Mouse (Mus musculus) limb, embryonic 14.5 days (tissue): ENCODE measurements around the gene Atrnl1. TPM values are rescaled to one million over a fixed set of nuclear protein-coding genes. Genes with fewer than 3 reads are reported as not detected.
A peak's percentile ranks its signal among the peaks of the same experiment; 100 is the strongest.

Source experiments
- ATAC-seq: fragments of 200-750 bp; cut with Nextera tagmentation; 2 replicates; pipeline ENCODE4 v1.8.0; 2017; ENCODE audit warnings: low read depth, moderate number of reproducible peaks, moderate TSS enrichment; ENCODE audit not compliant: low FRiP score
- DNase-seq: peaks from one replicate; pipeline ENCODE4 v3.0.0-alpha.2; 2015; ENCODE audit warnings: low spot score
- H3K27ac ChIP-seq: fragments of 300-500 bp; sonication (generic); replicated peaks from 2 replicates; pipeline ENCODE4 v1.5.1; 2014; ENCODE audit warnings: low read depth, mild to moderate bottlenecking, low read length, moderate library complexity, mixed read lengths
- H3K27me3 ChIP-seq: fragments of 300-500 bp; sonication (generic); 2 replicates; pipeline ENCODE4 v1.6.1; 2014; ENCODE audit warnings: low read length, mixed read lengths; ENCODE audit not compliant: control insufficient read depth, insufficient read depth
- H3K36me3 ChIP-seq: fragments of 300-500 bp; sonication (generic); 2 replicates; pipeline ENCODE4 v1.6.1; 2014; ENCODE audit warnings: mild to moderate bottlenecking, low read length, moderate library complexity, mixed read lengths; ENCODE audit not compliant: control insufficient read depth, insufficient read depth
- H3K4me1 ChIP-seq: fragments of 300-500 bp; sonication (generic); 2 replicates; pipeline ENCODE4 v1.6.1; 2014; ENCODE audit warnings: antibody characterized with exemption, low read length, mixed read lengths; ENCODE audit not compliant: control insufficient read depth, insufficient read depth
- H3K4me2 ChIP-seq: fragments of 300-500 bp; sonication (generic); replicated peaks from 2 replicates; pipeline ENCODE4 v1.6.1; 2014; ENCODE audit warnings: low read depth, mild to moderate bottlenecking, low read length, moderate library complexity; ENCODE audit not compliant: severe bottlenecking
- H3K4me3 ChIP-seq: fragments of 300-500 bp; sonication (generic); replicated peaks from 2 replicates; pipeline ENCODE4 v1.5.1; 2014; ENCODE audit warnings: low read length
- H3K9ac ChIP-seq: fragments of 300-500 bp; sonication (generic); 2 replicates; pipeline ENCODE4 v1.6.1; 2014; ENCODE audit warnings: mild to moderate bottlenecking, low read depth, low read length, moderate library complexity; ENCODE audit not compliant: severe bottlenecking
- H3K9me3 ChIP-seq: fragments of 300-500 bp; sonication (generic); 2 replicates; pipeline ENCODE4 v1.6.1; 2016; ENCODE audit warnings: low read length; ENCODE audit not compliant: control insufficient read depth
- POLR2A ChIP-seq: fragments of 200-500 bp; IDR thresholded peaks from 2 replicates; pipeline ENCODE4 v1.8.0; 2012; ENCODE audit warnings: inconsistent platforms, mild to moderate bottlenecking, moderate library complexity, borderline replicate concordance; ENCODE audit not compliant: insufficient read depth, insufficient read length; ENCODE audit errors: extremely low read depth
- WGBS: fragments of 180-500 bp; shearing (Covaris S2); extraction: QIAGEN DNeasy Blood & Tissue Kit; methylation state at CpG from one replicate; pipeline ENCODE4 v1.1.7; 2014; 5-methylcytosine and 5-hydroxymethylcytosine counted together
- polyA plus RNA-seq, 2 experiments: library from polyadenylated mRNA; depleted of rRNA in 1 of 2; stranded (reverse) in 1 of 2; unstranded in 1 of 2; fragments of >200 nt; fragmentation: Nextera tagmentation in 1 of 2; extraction: Ambion mirVana in 1 of 2; gene quantifications; 2 replicates each; pipeline versions ENCODE4 v1.2.1 to v1.2.3; 2012 to 2014

Gene Atrnl1
- polyA plus RNA-seq, 2 experiments = 7.7 to 19.9 TPM

DNA sequence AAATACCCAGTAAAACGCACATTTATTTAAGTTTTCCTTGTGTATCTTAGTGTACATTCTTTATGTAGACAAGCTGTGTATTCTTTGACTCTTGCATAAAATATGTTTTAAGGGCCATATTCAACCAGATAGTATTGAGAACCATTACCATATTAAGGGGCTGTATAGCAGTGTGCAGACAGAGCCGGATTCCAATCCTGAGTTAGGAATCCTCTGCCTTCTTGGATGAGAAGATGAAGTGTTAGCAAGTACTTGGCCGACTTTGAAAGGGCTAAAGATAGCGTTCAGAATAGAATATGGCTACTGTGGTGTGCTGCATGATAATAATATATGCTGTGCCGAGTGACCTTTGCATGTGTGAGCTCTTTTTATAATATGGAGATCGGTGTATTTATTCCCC lies 500.5 kb downstream of the Atrnl1 start:
- Histone ChIP-seq H3K9me3 (no peaks in the 10 kb centered on the region), H3K4me3 (no peak overlapping the region), H3K27ac (no peak overlapping the region), H3K27me3 (no peaks in the 10 kb centered on the region), H3K4me2 (no peak overlapping the region), H3K36me3 (no peaks in the 10 kb centered on the region), H3K9ac (no peak overlapping the region), H3K4me1 (no peaks in the 10 kb centered on the region)
- TF ChIP-seq POLR2A = no peak
- WGBS = 91% methylated on average over 6 of the region's 6 CpGs
- ATAC-seq (no peak), DNase-seq (no peak)

DNA sequence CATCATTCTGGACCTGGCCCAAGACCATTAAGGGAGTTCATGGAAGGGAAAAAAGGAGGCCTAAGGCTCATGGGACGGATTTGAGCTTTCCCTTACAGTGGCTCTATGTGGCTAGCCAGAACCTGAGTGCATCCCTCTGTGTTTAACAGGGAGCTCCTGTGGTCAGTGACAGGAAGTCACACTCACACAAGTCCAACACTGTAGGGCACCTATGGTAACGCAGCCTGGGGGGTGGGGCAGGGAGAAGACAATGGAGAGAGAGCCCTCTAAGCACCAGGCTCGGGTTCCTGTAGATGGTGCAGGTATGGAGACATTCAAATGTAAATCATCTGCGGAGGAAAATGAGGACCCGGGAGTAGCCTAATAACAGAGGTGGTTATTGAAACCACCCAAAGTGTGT lies 501.3 kb downstream of the Atrnl1 start:
- no peaks in the 10 kb centered on the region for H3K4me1 ChIP-seq
- TF ChIP-seq POLR2A = no peak
- H3K27ac ChIP-seq = no peak overlapping the region
- H3K9me3 ChIP-seq = no peaks in the 10 kb centered on the region
- DNase-seq (no peak), ATAC-seq (no peak)
- H3K36me3 ChIP-seq = no peaks in the 10 kb centered on the region
- H3K27me3 ChIP-seq = no peaks in the 10 kb centered on the region
- H3K4me2 ChIP-seq = no peak overlapping the region
- H3K9ac ChIP-seq = no peak overlapping the region
- 64% methylated on average over 5 of the region's 5 CpGs for WGBS
- H3K4me3 ChIP-seq = no peak overlapping the region

- no peak overlapping the region for H3K27ac ChIP-seq
- no peak overlapping the region for H3K4me3 ChIP-seq
- no peaks in the 10 kb centered on the region for H3K9me3 ChIP-seq
- no peak for TF ChIP-seq POLR2A
- no peaks in the 10 kb centered on the region for H3K36me3 ChIP-seq
- WGBS = 76% methylated on average over 5 of the region's 5 CpGs
- H3K27me3 ChIP-seq = no peaks in the 10 kb centered on the region
- no peak overlapping the region for H3K4me2 ChIP-seq
- no peak overlapping the region for H3K9ac ChIP-seq
- ATAC-seq (peak; percentile 73; the same call in 1 of the 2 replicates), DNase-seq (no peak)
- peaks cover 3% of the 10 kb centered on the region; the same call in 1 of the 2 replicates for H3K4me1 ChIP-seq
Measured at GRCm38 (mm10) chr19:58113092-58113731, 502.4 kb downstream of the Atrnl1 start.

DNA sequence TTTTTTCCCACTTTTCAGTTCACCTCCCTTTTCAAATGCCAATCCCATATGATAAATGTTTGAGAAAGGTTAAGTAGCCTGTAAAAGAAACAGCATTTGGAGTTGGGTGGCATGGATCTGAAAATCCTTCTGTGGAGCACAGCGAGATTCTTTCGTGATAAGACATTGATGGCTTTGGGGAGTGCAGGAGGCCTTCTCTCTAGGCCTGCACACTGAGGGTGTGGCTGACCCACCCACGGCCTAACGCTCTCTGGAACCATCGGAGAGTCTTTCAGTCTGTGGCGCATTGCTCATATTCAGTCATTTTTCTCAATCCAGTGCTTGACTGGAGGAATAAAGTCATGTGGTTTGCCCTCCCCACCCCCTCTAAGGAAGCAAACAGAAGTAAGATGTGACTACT lies 506.8 kb downstream of the Atrnl1 start:
- Histone ChIP-seq H3K27ac (no peak overlapping the region), H3K9ac (no peak overlapping the region), H3K4me3 (no peak overlapping the region), H3K4me1 (peaks cover 37% of the 10 kb centered on the region), H3K36me3 (no peaks in the 10 kb centered on the region), H3K4me2 (no peak overlapping the region), H3K9me3 (no peaks in the 10 kb centered on the region), H3K27me3 (no peaks in the 10 kb centered on the region)
- TF ChIP-seq POLR2A = no peak
- WGBS = 89% methylated on average over 6 of the region's 6 CpGs
- no peak for DNase-seq
- no peak for ATAC-seq

DNA sequence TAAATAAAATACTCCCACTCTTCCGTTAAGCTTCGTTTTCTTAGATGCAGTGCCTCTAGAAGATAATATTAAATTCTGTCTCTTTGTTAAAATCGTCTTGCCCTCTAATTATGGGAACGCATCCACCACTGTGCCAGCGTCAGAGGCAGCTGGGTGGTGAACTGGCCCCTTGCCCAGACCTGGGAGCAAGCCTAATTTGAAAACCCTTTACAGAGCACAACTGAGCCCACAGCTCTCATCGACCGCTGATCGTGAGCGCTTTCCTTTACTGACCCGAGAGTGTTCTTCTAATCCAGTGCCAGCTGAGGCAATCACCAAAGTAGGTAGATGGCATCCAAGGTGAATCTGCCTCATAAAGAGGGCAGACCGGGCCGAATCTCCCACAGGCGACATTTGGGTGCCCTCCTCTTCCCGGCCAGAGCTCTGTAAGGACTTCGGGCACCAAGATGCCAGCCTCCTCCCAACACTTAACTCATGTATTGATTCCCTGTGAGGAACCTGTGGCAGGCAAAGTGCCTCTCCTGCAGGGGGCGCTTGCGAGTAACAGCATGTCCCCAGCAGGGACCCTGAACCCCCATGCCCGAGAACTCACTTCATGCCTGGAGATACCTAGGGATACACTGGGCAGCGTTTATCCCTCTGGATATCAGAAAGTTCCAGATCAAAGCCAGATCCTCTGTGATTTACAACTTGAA lies 507.5 kb downstream of the Atrnl1 start:
- H3K4me3 ChIP-seq = no peak overlapping the region
- H3K9ac ChIP-seq = no peak overlapping the region
- H3K36me3 ChIP-seq = no peaks in the 10 kb centered on the region
- no peak overlapping the region for H3K4me2 ChIP-seq
- ATAC-seq (no peak), DNase-seq (no peak)
- no peaks in the 10 kb centered on the region for H3K9me3 ChIP-seq
- 81% methylated on average over 19 of the region's 19 CpGs for WGBS
- no peak for TF ChIP-seq POLR2A
- no peaks in the 10 kb centered on the region for H3K27me3 ChIP-seq
- peaks cover 37% of the 10 kb centered on the region for H3K4me1 ChIP-seq
- no peak overlapping the region for H3K27ac ChIP-seq
